Mouse (Mus musculus) erythroblast, adult 5-6 weeks (primary cell): ENCODE results near the gene Olfr457. TPM values are rescaled to one million over a fixed set of nuclear protein-coding genes. Genes with fewer than 3 reads are reported as not detected.

ENCODE experiments used
- total RNA-seq, 2 experiments: library from RNA; stranded (forward) in 1 of 2; stranded (reverse) in 1 of 2; fragments of 150-400 nt in 1 of 2; fragments of 200-764, 138-1000 nt in 1 of 2; gene quantifications; 2 replicates each; pipeline versions ENCODE4 v1.2.3 to v1.2.4; 2015 to 2017; ENCODE audit warnings: low replicate concordance in 2 of 2

Olfr457 gene
- total RNA-seq, 2 experiments from 2014 or later = not detected

Other genes starting within 250 kb of the Olfr457 start
- 8.4 TPM in 1 of 2 replicates, not detected in the other for gene Gstk1, start 230.4 kb downstream of the Olfr457 start, total RNA-seq (2015; ENCODE audit: low replicate concordance)
- 2.0 TPM in 1 of 2 replicates, not detected in the other for gene Gstk1, start 230.4 kb downstream of the Olfr457 start, total RNA-seq (2017; ENCODE audit: low replicate concordance)
- gene Tmem139, start 214.4 kb downstream of the Olfr457 start, total RNA-seq (2015; ENCODE audit: low replicate concordance) = not detected in 2 replicates
- not detected in 2 replicates for gene Tmem139, start 214.4 kb downstream of the Olfr457 start, total RNA-seq (2017; ENCODE audit: low replicate concordance)
- 22.4 and 26.7 TPM in 2 replicates for gene Casp2, start 211.3 kb downstream of the Olfr457 start, total RNA-seq (2015; ENCODE audit: low replicate concordance)
- 32.1 and 38.9 TPM in 2 replicates for gene Casp2, start 211.3 kb downstream of the Olfr457 start, total RNA-seq (2017; ENCODE audit: low replicate concordance)
- gene Clcn1, start 189.7 kb downstream of the Olfr457 start, total RNA-seq (2015; ENCODE audit: low replicate concordance) = not detected in 2 replicates
- gene Clcn1, start 189.7 kb downstream of the Olfr457 start, total RNA-seq (2017; ENCODE audit: low replicate concordance) = 2.0 and 8.5 TPM in 2 replicates
- not detected in 2 replicates for gene Fam131b, start 151.7 kb downstream of the Olfr457 start, total RNA-seq (2015; ENCODE audit: low replicate concordance)
- gene Fam131b, start 151.7 kb downstream of the Olfr457 start, total RNA-seq (2017; ENCODE audit: low replicate concordance) = not detected in 2 replicates
- gene Zyx, start 126.7 kb downstream of the Olfr457 start, total RNA-seq (2015; ENCODE audit: low replicate concordance) = 74.0 and 87.0 TPM in 2 replicates
- 7.7 and 14.1 TPM in 2 replicates for gene Zyx, start 126.7 kb downstream of the Olfr457 start, total RNA-seq (2017; ENCODE audit: low replicate concordance)
- not detected in 2 replicates for gene Epha1, start 103.1 kb downstream of the Olfr457 start, total RNA-seq (2015; ENCODE audit: low replicate concordance)
- gene Epha1, start 103.1 kb downstream of the Olfr457 start, total RNA-seq (2017; ENCODE audit: low replicate concordance) = not detected in 2 replicates
- not detected in 2 replicates for gene Tas2r143, start 76.1 kb downstream of the Olfr457 start, total RNA-seq (2015; ENCODE audit: low replicate concordance)
- not detected in 2 replicates for gene Tas2r143, start 76.1 kb downstream of the Olfr457 start, total RNA-seq (2017; ENCODE audit: low replicate concordance)
- not detected in 2 replicates for gene Tas2r135, start 70.9 kb downstream of the Olfr457 start, total RNA-seq (2015; ENCODE audit: low replicate concordance)
- not detected in 2 replicates for gene Tas2r135, start 70.9 kb downstream of the Olfr457 start, total RNA-seq (2017; ENCODE audit: low replicate concordance)
- gene Tas2r126, start 41.8 kb downstream of the Olfr457 start, total RNA-seq (2015; ENCODE audit: low replicate concordance) = not detected in 2 replicates
- not detected in 2 replicates for gene Tas2r126, start 41.8 kb downstream of the Olfr457 start, total RNA-seq (2017; ENCODE audit: low replicate concordance)
- not detected in 2 replicates for gene Olfr458, start 11.1 kb downstream of the Olfr457 start, total RNA-seq (2015; ENCODE audit: low replicate concordance)
- gene Olfr458, start 11.1 kb downstream of the Olfr457 start, total RNA-seq (2017; ENCODE audit: low replicate concordance) = not detected in 2 replicates
- gene Olfr456, start 10.9 kb upstream of the Olfr457 start, total RNA-seq (2015; ENCODE audit: low replicate concordance) = not detected in 2 replicates
- gene Olfr456, start 10.9 kb upstream of the Olfr457 start, total RNA-seq (2017; ENCODE audit: low replicate concordance) = not detected in 2 replicates
- not detected in 2 replicates for gene Olfr455, start 71.3 kb upstream of the Olfr457 start, total RNA-seq (2015; ENCODE audit: low replicate concordance)
- gene Olfr455, start 71.3 kb upstream of the Olfr457 start, total RNA-seq (2017; ENCODE audit: low replicate concordance) = not detected in 2 replicates
- not detected in 2 replicates for gene Tcaf3, start 121.4 kb upstream of the Olfr457 start, total RNA-seq (2015; ENCODE audit: low replicate concordance)
- 0.42 TPM in 1 of 2 replicates, not detected in the other for gene Tcaf3, start 121.4 kb upstream of the Olfr457 start, total RNA-seq (2017; ENCODE audit: low replicate concordance)
- gene Tcaf2, start 168.9 kb upstream of the Olfr457 start, total RNA-seq (2015; ENCODE audit: low replicate concordance) = not detected in 2 replicates
- not detected in 2 replicates for gene Tcaf2, start 168.9 kb upstream of the Olfr457 start, total RNA-seq (2017; ENCODE audit: low replicate concordance)
- gene Tcaf1, start 233.8 kb upstream of the Olfr457 start, total RNA-seq (2015; ENCODE audit: low replicate concordance) = not detected in 2 replicates
- not detected in 2 replicates for gene Tcaf1, start 233.8 kb upstream of the Olfr457 start, total RNA-seq (2017; ENCODE audit: low replicate concordance)